Mouse (Mus musculus) thymus, adult 2 months (tissue): ENCODE measurements around the gene Gm9803. TPM values are rescaled to one million over a fixed set of nuclear protein-coding genes. Genes with fewer than 3 reads are reported as not detected.

Source experiments
- DNase-seq: peaks from one replicate; pipeline ENCODE4 v3.0.0; 2021
- H3K27ac ChIP-seq: fragments of 200-500 bp; 2 replicates; pipeline ENCODE4 v1.5.1; 2012; ENCODE audit warnings: low read length, control low read depth; ENCODE audit not compliant: control insufficient read depth, insufficient read depth
- H3K27me3 ChIP-seq: fragments of 200-500 bp; 2 replicates; pipeline ENCODE4 v1.6.1; 2012; ENCODE audit warnings: mild to moderate bottlenecking, low read length, moderate library complexity, mixed read lengths; ENCODE audit not compliant: control insufficient read depth, insufficient read depth
- H3K36me3 ChIP-seq: fragments of 200-500 bp; 2 replicates; pipeline ENCODE4 v1.6.1; 2012; ENCODE audit warnings: mild to moderate bottlenecking, low read length, moderate library complexity; ENCODE audit not compliant: control insufficient read depth, insufficient read depth
- H3K4me1 ChIP-seq: fragments of 200-500 bp; replicated peaks from 2 replicates; pipeline ENCODE4 v1.6.1; 2012; ENCODE audit warnings: low read length; ENCODE audit not compliant: control insufficient read depth, insufficient read depth
- H3K4me3 ChIP-seq: fragments of 200-500 bp; 2 replicates; pipeline ENCODE4 v1.5.1; 2012; ENCODE audit warnings: mild to moderate bottlenecking, low read length, control low read depth, moderate library complexity; ENCODE audit not compliant: control insufficient read depth, insufficient read depth
- CTCF ChIP-seq: fragments of 200-500 bp; IDR thresholded peaks from 2 replicates; pipeline ENCODE4 v1.5.1; 2012; ENCODE audit warnings: mild to moderate bottlenecking, control low read depth, low read length, moderate library complexity, borderline replicate concordance; ENCODE audit not compliant: control insufficient read depth, poor library complexity, insufficient read depth; ENCODE audit errors: extremely low read depth
- POLR2A ChIP-seq: fragments of 200-500 bp; IDR thresholded peaks from 2 replicates; pipeline ENCODE4 v1.6.1; 2012; ENCODE audit warnings: mild to moderate bottlenecking, low read length, control low read depth, moderate library complexity; ENCODE audit not compliant: control insufficient read depth, poor library complexity, insufficient read depth; ENCODE audit errors: extremely low read depth
- WGBS: fragments of 180-500 bp; shearing (Covaris S2); methylation state at CpG from one replicate; pipeline ENCODE4 v1.1.7; 2018; 5-methylcytosine and 5-hydroxymethylcytosine counted together
- polyA plus RNA-seq: library from polyadenylated mRNA; depleted of rRNA; stranded (reverse); fragments of >200 nt; gene quantifications from 2 replicates; pipeline ENCODE4 v1.2.3, GENCODE M21; 2012

Gene Gm9803
- polyA plus RNA-seq, 1 experiment = 155 TPM

DNA sequence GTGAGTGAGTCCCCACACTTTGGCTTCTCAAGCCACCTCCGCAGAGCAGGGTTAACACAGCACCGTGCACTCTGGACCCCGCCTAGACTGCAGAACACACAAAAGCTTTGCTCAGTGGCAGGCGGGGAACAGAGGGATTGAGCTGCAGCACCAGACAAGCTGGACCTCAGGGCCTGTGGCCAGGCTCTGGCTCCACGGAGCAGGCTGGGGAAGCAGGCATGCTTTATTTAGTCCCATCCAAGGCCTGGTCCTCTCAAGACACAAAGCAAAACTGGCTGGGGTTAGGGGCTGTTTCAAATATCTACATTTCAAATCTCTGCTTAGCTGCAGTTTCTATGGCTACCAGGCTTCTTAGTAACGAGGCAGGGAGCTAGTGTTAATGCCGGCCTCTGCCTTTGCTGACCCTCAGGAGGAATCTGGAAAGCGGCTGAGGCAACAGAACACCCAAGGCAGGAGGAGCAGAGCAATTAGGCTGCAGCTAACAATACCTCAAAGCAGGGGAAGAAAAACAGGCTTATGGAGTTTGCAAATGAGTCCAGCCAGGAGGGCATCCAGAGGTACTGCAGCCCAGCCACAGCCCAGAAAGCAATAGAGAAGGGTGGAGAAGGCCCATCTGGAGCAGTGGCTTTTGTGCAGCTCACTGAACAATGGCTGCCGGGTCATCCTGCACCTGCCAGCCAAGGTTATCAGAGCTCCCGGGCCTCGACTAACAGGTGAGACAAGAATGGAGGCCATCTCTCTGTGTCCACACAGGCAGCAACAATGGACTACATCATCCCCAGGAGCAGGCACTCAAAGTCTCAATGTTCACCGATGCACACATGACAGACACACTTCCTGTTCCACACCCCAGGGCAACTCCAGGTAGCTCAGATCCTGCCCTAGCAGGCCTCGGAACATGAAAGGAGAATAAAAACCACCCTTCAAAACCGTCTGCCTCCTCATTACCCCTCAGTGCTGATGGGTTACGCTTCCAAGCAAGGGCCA, 3.7 kb downstream of the Gm9803 start:
- 82% methylated on average over 15 of the region's 15 CpGs for WGBS
- TF ChIP-seq CTCF = no peak
- no peak for TF ChIP-seq POLR2A

DNA sequence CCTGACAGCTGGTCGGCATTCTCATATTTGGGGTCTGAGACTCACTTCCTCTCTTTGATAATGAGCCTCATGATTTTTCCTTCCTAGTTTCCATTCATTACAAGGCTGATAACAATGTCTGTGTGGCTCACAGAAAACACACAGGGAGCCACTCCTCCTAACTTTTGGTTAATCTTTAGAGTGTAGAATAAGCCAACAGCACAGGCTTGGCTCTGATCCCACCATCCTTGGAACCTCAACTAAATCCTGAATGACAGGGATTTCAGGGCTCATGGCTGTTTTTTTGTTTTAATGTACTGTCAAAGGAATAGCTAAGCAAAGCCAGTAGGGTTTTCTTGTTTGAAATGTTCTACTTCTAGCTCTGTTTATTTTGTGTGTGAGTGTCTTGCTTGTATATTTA, 10.5 kb downstream of the Gm9803 start:
- H3K4me3 ChIP-seq = no peak overlapping the region
- no peaks in the 10 kb centered on the region for H3K4me1 ChIP-seq
- 45% methylated on average over 1 of the region's 1 CpGs for WGBS
- no peak overlapping the region for H3K27ac ChIP-seq
- DNase-seq = no peak
- H3K27me3 ChIP-seq = no peaks in the 10 kb centered on the region
- peaks cover 14% of the 10 kb centered on the region for H3K36me3 ChIP-seq
- TF ChIP-seq POLR2A (no peak), CTCF (no peak)

More for the DNA sequence above, 3.7 kb downstream of the Gm9803 start:
- H3K4me3 ChIP-seq = no peak overlapping the region
- H3K27ac ChIP-seq = no peak overlapping the region
- no peak for DNase-seq
- peaks cover 14% of the 10 kb centered on the region for H3K36me3 ChIP-seq
- no peaks in the 10 kb centered on the region for H3K27me3 ChIP-seq
- H3K4me1 ChIP-seq = no peaks in the 10 kb centered on the region

DNA sequence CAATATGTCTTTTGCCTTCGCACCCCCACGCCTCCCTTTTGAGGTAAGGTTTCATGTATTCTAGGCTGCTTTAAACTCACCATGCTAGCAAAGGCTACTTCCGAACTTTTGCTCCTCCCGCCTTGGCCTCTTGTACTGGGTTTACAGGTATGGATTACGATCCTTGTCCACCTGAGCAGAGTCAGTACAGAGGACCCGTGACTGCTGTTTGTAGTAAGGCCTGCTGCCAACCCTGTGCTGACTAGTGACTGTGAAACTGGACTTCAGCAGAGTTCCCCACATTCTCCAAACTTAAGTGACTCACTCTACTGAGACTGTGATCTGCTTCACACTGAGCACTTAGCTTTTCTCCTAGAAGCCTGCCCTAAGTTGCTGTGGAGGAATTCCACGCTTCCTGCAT, 13.8 kb downstream of the Gm9803 start:
- Histone ChIP-seq H3K27ac (no peak overlapping the region), H3K4me1 (peaks cover 2% of the 10 kb centered on the region), H3K4me3 (no peak overlapping the region), H3K36me3 (no peaks in the 10 kb centered on the region), H3K27me3 (no peaks in the 10 kb centered on the region)
- DNase-seq = no peak
- WGBS = 96% methylated on average over 7 of the region's 7 CpGs
- TF ChIP-seq POLR2A = no peak
- no peak for TF ChIP-seq CTCF

DNA sequence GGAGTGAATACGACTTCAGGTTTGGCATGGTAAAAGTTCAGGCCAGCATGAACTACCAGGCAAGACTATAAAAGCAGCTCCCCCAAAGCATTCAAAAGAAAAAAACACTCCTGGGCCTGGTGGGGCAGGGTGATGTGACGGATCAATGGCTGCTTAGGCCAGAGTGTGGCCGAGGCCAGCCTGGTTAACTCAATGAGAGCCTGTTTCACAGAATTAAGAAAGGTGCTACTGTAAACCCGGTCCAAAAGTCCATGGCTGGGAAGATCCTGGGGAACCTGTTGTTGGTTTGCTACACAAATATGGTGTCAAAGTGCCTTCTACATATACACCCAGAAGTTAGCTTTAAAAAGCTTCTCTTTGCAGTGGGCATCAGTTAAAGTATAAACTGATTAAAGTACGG, 14.9 kb downstream of the Gm9803 start:
- 96% methylated on average over 5 of the region's 5 CpGs for WGBS
- Histone ChIP-seq H3K4me3 (no peak overlapping the region), H3K27me3 (no peaks in the 10 kb centered on the region), H3K36me3 (no peaks in the 10 kb centered on the region), H3K4me1 (peaks cover 2% of the 10 kb centered on the region), H3K27ac (no peak overlapping the region)
- TF ChIP-seq POLR2A = no peak
- no peak for TF ChIP-seq CTCF
- no peak for DNase-seq

- 27% methylated on average over 12 of the region's 12 CpGs for WGBS
- H3K27me3 ChIP-seq = no peaks in the 10 kb centered on the region
- peaks cover 2% of the 10 kb centered on the region for H3K4me1 ChIP-seq
- H3K27ac ChIP-seq = no peak overlapping the region
- TF ChIP-seq POLR2A = no peak
- no peak for TF ChIP-seq CTCF
- H3K4me3 ChIP-seq = no peak overlapping the region
- no peaks in the 10 kb centered on the region for H3K36me3 ChIP-seq
- no peak for DNase-seq
Measured at GRCm38 (mm10) chr10:43539746-43540310, 15.9 kb downstream of the Gm9803 start.

- Histone ChIP-seq H3K4me3 (peak within 1 kb of the TSS; percentile 96), H3K4me1 (peaks cover 2% of the 10 kb centered on the region), H3K27ac (no peak within 1 kb of the TSS), H3K27me3 (no peaks in the 10 kb centered on the region), H3K36me3 (no peaks in the 10 kb centered on the region)
- peak; percentile 98 for TF ChIP-seq CTCF
- TF ChIP-seq POLR2A = peak; percentile 79; the same call in 1 of the 2 replicates
- DNase-seq = peak; percentile 96
- WGBS = 1% methylated on average over 56 of the region's 56 CpGs
Measured at GRCm38 (mm10) chr10:43540442-43541152, 16.7 kb downstream of the Gm9803 start, which contains the start of gene 1700021F05Rik. 1700021F05Rik (minus strand) TSS chr10:43540994.
